Mouse (Mus musculus) activated CD4-positive, CD25-positive, alpha-beta regulatory T cell, adult 9 weeks (primary cell): Measurements from ENCODE around the gene Gpx3. TPM values are rescaled to one million over a fixed set of nuclear protein-coding genes. Genes with fewer than 3 reads are reported as not detected.

Experiments used
- polyA plus RNA-seq: library from polyadenylated mRNA; unstranded; fragments of 100-300 nt; shearing (Covaris generic); gene quantifications from one replicate; pipeline ENCODE4 v1.2.1, GENCODE M21; 2017

Gene Gpx3
- 2.0 TPM for polyA plus RNA-seq

DNA sequence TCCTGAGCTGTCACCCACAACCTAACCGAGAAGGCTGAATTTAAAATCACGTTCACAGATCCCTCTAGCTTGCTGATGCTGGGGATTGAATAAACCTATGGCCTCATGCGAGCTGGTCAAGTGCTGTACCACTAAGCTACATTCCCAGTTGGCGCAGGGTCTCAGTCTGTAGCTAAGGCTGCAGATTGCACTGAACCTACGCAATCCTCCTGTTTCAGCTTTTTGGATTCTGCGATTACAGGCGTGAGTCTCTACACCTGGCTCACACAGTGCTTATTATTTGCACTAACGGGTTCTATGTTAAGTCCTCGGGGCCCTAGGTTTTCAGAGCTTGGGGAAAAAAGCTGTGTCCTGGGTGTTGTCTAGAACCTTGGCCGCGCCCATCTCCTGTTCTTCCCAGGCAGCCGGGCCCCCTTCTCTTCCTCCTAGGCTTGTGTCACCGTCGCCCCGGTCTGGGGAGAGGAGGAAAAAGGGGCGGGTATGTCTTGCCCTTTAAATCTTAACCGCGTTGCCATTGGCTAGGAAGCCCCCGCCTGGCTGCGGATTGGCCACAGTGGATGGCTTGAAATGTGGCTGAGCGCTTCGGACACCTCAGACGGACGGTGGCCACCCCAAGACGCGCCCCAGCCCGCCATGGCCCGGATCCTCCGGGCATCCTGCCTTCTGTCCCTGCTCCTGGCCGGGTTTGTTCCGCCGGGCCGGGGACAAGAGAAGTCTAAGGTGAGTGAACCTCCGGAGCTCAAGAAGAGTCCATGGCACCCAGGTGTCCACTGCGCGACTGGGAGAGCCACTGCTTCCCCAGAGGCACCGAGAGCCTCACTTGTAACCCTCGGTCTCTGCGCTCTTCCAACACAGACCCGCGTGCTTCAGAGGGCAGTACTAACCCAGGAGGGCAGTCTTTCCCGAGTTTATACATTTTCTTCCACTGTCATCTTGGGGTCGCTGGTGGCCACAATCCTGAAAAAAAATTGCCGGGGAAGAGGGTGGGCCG is at the start of gene Gpx3:
Gpx3 (plus strand) TSS at position 121 of the 991 bp plus-strand sequence.

DNA sequence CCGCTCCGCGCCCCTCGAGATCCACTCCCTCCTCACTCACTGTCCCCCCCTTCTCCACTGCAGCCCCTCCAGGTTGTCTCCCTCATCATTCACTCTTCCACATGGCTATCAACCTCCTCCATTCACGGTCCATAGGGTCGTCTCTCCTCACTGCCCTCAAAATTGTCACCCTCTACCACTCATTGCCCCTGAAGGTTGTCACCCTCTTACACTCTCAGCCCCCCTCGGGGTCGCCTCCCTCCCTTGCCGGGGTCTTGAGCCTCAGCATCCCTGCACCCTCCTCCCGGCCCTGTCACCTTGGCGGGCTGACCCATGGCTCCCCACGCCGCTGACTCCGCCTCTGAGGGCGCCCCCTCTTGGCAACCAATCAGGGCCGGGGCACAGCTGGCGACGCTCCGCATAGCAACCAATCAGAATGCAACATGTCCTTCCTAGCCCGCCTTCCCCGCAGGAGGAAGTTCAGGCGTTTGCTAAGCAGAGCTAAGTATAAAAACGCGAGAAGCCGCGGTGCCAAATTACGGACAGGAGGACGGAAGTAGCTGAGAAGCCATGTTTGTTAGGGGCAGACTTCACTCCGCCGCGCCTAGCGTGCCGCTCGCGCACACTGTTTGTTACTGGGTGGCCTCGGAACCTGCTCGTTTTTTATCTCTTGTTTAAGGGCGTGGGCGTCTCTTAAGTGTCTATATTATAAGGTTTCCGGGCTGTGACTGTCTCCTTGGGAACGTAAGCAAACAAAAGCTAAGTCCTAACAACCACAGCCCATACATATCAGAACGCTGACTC is 41.8 kb upstream of the Gpx3 start, which contains the start of gene Lyrm7:
Lyrm7 (minus strand) TSS at position 661 of the 783 bp plus-strand sequence.

DNA sequence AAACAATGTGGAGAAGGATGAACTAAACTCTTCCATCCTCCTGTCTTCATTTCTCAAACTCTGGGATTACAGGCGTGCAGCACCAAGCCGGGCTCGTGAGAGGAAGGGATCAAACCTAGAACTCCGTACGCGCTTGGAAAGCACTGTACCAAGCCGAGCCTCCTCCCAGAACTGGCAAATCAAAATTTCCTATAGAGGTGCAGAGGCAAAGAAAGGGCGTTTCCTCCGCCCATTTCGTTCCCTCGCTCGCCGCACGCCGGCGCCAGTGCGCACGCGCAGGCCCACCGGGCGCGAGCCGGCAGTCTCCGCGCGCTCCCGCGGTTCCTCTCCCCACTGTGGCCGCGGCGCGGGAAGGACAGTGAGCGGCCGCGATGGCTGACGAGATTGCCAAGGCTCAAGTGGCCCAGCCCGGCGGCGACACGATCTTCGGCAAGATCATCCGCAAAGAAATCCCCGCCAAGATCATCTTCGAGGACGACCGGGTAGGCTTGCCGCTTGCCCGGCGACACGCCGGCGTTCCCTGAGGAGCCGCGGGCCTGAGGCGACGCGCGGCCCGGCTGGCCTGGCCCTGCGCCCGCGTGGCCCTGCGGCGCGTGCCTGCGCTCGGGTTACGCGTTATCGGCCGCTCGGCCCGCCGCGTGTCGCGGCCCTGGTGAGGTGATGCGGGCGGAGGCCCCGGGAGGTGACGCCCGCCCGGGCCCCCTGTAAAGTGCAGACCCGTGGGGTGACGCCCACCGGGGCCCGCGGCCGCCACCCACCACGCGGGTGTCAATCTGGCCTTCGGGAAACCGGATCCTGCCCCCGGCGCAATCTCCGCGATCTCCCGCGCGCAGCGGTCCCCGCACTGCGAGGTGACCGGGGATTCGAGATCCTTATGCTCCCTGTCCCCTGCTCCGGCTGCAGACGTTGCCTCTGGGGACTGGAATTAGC is 35.9 kb upstream of the Gpx3 start, which contains the start of gene Hint1:
Hint1 (plus strand) TSS at position 265 of the 930 bp plus-strand sequence.

Other genes starting within 250 kb of the Gpx3 start
- 518 TPM for gene Cdc42se2, start 114.8 kb upstream of the Gpx3 start, polyA plus RNA-seq
- 6.4 TPM for gene Lyrm7, start 41.5 kb upstream of the Gpx3 start, polyA plus RNA-seq
- gene Hint1, start 36.1 kb upstream of the Gpx3 start, polyA plus RNA-seq = 367 TPM
- gene Tnip1, start 60.5 kb downstream of the Gpx3 start, polyA plus RNA-seq = 187 TPM
- 613 TPM for gene Anxa6, start 131.0 kb downstream of the Gpx3 start, polyA plus RNA-seq
- 73.2 TPM for gene Ccdc69, start 175.7 kb downstream of the Gpx3 start, polyA plus RNA-seq
- 112 TPM for gene Gm2a, start 195.7 kb downstream of the Gpx3 start, polyA plus RNA-seq
- 0.56 TPM for gene Slc36a3, start 249.3 kb downstream of the Gpx3 start, polyA plus RNA-seq